Mouse (Mus musculus) cortical plate, adult 2 months (tissue): ENCODE data around the gene Snx14.

Experiments used
- CTCF ChIP-seq: fragments of 200-500 bp; IDR thresholded peaks from 2 replicates; pipeline ENCODE4 v1.5.1; 2011; ENCODE audit warnings: mild to moderate bottlenecking, control low read depth, low read length; ENCODE audit not compliant: insufficient read depth; ENCODE audit errors: extremely low read depth
- POLR2A ChIP-seq: fragments of 200-500 bp; IDR thresholded peaks from 2 replicates; pipeline ENCODE4 v1.6.1; 2011; ENCODE audit warnings: mild to moderate bottlenecking, low read length, control low read depth; ENCODE audit not compliant: insufficient read depth; ENCODE audit errors: extremely low read depth

GRCm38 (mm10) chr9:88353459-88353858 lies 85.3 kb downstream of the Snx14 start:
- TF ChIP-seq CTCF (no peak), POLR2A (no peak)
